Mouse (Mus musculus) erythroblast, embryonic 14.5 days (primary cell): ENCODE results near the gene Egln3.

Source experiments
- GATA1 ChIP-seq: IDR thresholded peaks from 2 replicates; pipeline ENCODE4 v1.6.1; 2012; ENCODE audit warnings: low read length, inconsistent platforms, mixed read lengths
- TAL1 ChIP-seq: IDR thresholded peaks from 3 replicates; pipeline ENCODE4 v1.6.1; 2012; ENCODE audit warnings: low read length, inconsistent platforms, mixed read lengths

- TF ChIP-seq TAL1 (no peak), GATA1 (no peak)
Measured at GRCm38 (mm10) chr12:54202276-54202675, 1.4 kb downstream of the Egln3 start.
